Mouse (Mus musculus): Measurements from ENCODE around the gene Kcnab1. TPM values are rescaled to one million over a fixed set of nuclear protein-coding genes. Genes with fewer than 3 reads are reported as not detected.
"Not testable (repeated sequence)": the region's sequence is repeated elsewhere in the genome, so short reads cannot be mapped to it uniquely, and the experiment has no call there.

The Kcnab1 gene
- polyA plus RNA-seq, 1 experiment from 2014 or later = 1.2 TPM

- Histone ChIP-seq H3K4me3 (ENCODE audit: low read depth, low read length) (no peak overlapping the region), H3K36me3 (ENCODE audit: control insufficient read depth, insufficient read depth, low read length) (peaks cover 23% of the 10 kb centered on the region)
- no peak for DNase-seq (ENCODE audit: low spot score)
These were observed 276.6 kb downstream of the Kcnab1 start for GRCm38 (mm10) chr3:65385771-65386170.

GRCm38 (mm10) chr3:65391222-65391783, 282.1 kb downstream of the Kcnab1 start:
- peak overlapping the region; percentile 88 for H3K4me3 ChIP-seq (ENCODE audit: low read depth, low read length)
- H3K36me3 ChIP-seq (ENCODE audit: control insufficient read depth, insufficient read depth, low read length) = peaks cover 18% of the 10 kb centered on the region
- ATAC-seq (ENCODE audit: low FRiP score, low TSS enrichment) (no peak), DNase-seq (ENCODE audit: low spot score) (no peak)
- peak overlapping the region; percentile 67 for H3K4me2 ChIP-seq (replicated peaks; ENCODE audit: low read depth)
- no peaks in the 10 kb centered on the region; the same call in 1 of the 2 replicates for H3K4me1 ChIP-seq (replicated peaks; ENCODE audit: control insufficient read depth, insufficient read depth)
- no peak overlapping the region; the same call in 1 of the 2 replicates for H3K27ac ChIP-seq (replicated peaks)
- no peak for TF ChIP-seq EP300 (optimal IDR thresholded peaks at IDR 0.05)
- TF ChIP-seq CTCF (IDR thresholded peaks at IDR 0.05; ENCODE audit: low read depth) = no peak
- peak overlapping the region; percentile 93 for H3K9ac ChIP-seq (ENCODE audit: low read length)
- no peaks in the 10 kb centered on the region for H3K27me3 ChIP-seq (ENCODE audit: control insufficient read depth, insufficient read depth, low read length)
- H3K9me3 ChIP-seq (ENCODE audit: control insufficient read depth, low read length) = no peaks in the 10 kb centered on the region
- WGBS = 19% methylated on average over 6 of the region's 6 CpGs

More at GRCm38 (mm10) chr3:65385771-65386170, 276.6 kb downstream of the Kcnab1 start:
- Histone ChIP-seq H3K4me1 (replicated peaks; ENCODE audit: control insufficient read depth, insufficient read depth) (no peaks in the 10 kb centered on the region; the same call in 1 of the 2 replicates), H3K4me2 (replicated peaks; ENCODE audit: low read depth) (no peak overlapping the region), H3K9ac (ENCODE audit: low read length) (no peak overlapping the region), H3K27ac (replicated peaks) (no peak overlapping the region), H3K27me3 (ENCODE audit: control insufficient read depth, insufficient read depth, low read length) (no peaks in the 10 kb centered on the region), H3K9me3 (ENCODE audit: control insufficient read depth, low read length) (no peaks in the 10 kb centered on the region)
- TF ChIP-seq CTCF (IDR thresholded peaks at IDR 0.05; ENCODE audit: low read depth) (no peak), EP300 (optimal IDR thresholded peaks at IDR 0.05) (no peak)
- ATAC-seq (ENCODE audit: low FRiP score, low TSS enrichment) = no peak

GRCm38 (mm10) chr3:65391784-65392420, 282.7 kb downstream of the Kcnab1 start:
- no peaks in the 10 kb centered on the region for H3K27me3 ChIP-seq (ENCODE audit: control insufficient read depth, insufficient read depth, low read length)
- peak; percentile 49 for DNase-seq (ENCODE audit: low spot score)
- ATAC-seq (ENCODE audit: low FRiP score, low TSS enrichment) = peak; percentile 53
- no peak for TF ChIP-seq EP300 (optimal IDR thresholded peaks at IDR 0.05)
- TF ChIP-seq CTCF (IDR thresholded peaks at IDR 0.05; ENCODE audit: low read depth) = peak; percentile 48
- peak overlapping the region; percentile 67 for H3K4me2 ChIP-seq (replicated peaks; ENCODE audit: low read depth)
- peak overlapping the region; percentile 93 for H3K9ac ChIP-seq (ENCODE audit: low read length)
- peak overlapping the region; percentile 95 for H3K27ac ChIP-seq (replicated peaks)
- under 1% methylated on average over 27 of the region's 37 CpGs for WGBS
- H3K4me1 ChIP-seq (replicated peaks; ENCODE audit: control insufficient read depth, insufficient read depth) = no peaks in the 10 kb centered on the region; the same call in 1 of the 2 replicates
- peaks cover 13% of the 10 kb centered on the region; the same call in 1 of the 2 replicates for H3K36me3 ChIP-seq (ENCODE audit: control insufficient read depth, insufficient read depth, low read length)
- peak overlapping the region; percentile 88 for H3K4me3 ChIP-seq (ENCODE audit: low read depth, low read length)
- H3K9me3 ChIP-seq (ENCODE audit: control insufficient read depth, low read length) = no peaks in the 10 kb centered on the region

GRCm38 (mm10) chr3:65392421-65392817, 283.2 kb downstream of the Kcnab1 start, which contains the start of gene Ssr3:
Gene Ssr3, minus strand, starts transcription at chr3:65392623.
- no peaks in the 10 kb centered on the region; the same call in 1 of the 2 replicates for H3K4me1 ChIP-seq (replicated peaks; ENCODE audit: control insufficient read depth, insufficient read depth)
- no peaks in the 10 kb centered on the region for H3K9me3 ChIP-seq (ENCODE audit: control insufficient read depth, low read length)
- peak within 1 kb of the TSS; percentile 95 for H3K27ac ChIP-seq (replicated peaks)
- WGBS = 0% methylated on average over 36 of the region's 36 CpGs
- peak within 1 kb of the TSS; percentile 88 for H3K4me3 ChIP-seq (ENCODE audit: low read depth, low read length)
- peak within 1 kb of the TSS; percentile 93 for H3K9ac ChIP-seq (ENCODE audit: low read length)
- ATAC-seq (ENCODE audit: low FRiP score, low TSS enrichment) (peak; percentile 100), DNase-seq (ENCODE audit: low spot score) (peak; percentile 96)
- no peaks in the 10 kb centered on the region for H3K27me3 ChIP-seq (ENCODE audit: control insufficient read depth, insufficient read depth, low read length)
- H3K4me2 ChIP-seq (replicated peaks; ENCODE audit: low read depth) = peak within 1 kb of the TSS; percentile 67
- TF ChIP-seq EP300 (optimal IDR thresholded peaks at IDR 0.05) (no peak), CTCF (IDR thresholded peaks at IDR 0.05; ENCODE audit: low read depth) (peak; percentile 2; the same call in 1 of the 2 replicates)
- peaks cover 9% of the 10 kb centered on the region; the same call in 1 of the 2 replicates for H3K36me3 ChIP-seq (ENCODE audit: control insufficient read depth, insufficient read depth, low read length)

- H3K36me3 ChIP-seq (ENCODE audit: control insufficient read depth, insufficient read depth, low read length); ATAC-seq (ENCODE audit: low FRiP score, low TSS enrichment); H3K4me2 ChIP-seq (replicated peaks; ENCODE audit: low read depth); H3K27ac ChIP-seq (replicated peaks); H3K9me3 ChIP-seq (ENCODE audit: control insufficient read depth, low read length); H3K4me1 ChIP-seq (replicated peaks; ENCODE audit: control insufficient read depth, insufficient read depth); H3K9ac ChIP-seq (ENCODE audit: low read length); H3K27me3 ChIP-seq (ENCODE audit: control insufficient read depth, insufficient read depth, low read length); H3K4me3 ChIP-seq (ENCODE audit: low read depth, low read length); DNase-seq (ENCODE audit: low spot score): not testable (repeated sequence)
- 100% methylated on average over 1 of the region's 1 CpGs for WGBS
These were observed 285.9 kb downstream of the Kcnab1 start for GRCm38 (mm10) chr3:65395111-65395510.

Data from stomach, postnatal 0 days (tissue).